Mouse (Mus musculus): ENCODE results near the gene Obp2a.
"Not testable (repeated sequence)": the region's sequence is repeated elsewhere in the genome, so short reads cannot be mapped to it uniquely, and the experiment has no call there.

Gene Obp2a

DNA sequence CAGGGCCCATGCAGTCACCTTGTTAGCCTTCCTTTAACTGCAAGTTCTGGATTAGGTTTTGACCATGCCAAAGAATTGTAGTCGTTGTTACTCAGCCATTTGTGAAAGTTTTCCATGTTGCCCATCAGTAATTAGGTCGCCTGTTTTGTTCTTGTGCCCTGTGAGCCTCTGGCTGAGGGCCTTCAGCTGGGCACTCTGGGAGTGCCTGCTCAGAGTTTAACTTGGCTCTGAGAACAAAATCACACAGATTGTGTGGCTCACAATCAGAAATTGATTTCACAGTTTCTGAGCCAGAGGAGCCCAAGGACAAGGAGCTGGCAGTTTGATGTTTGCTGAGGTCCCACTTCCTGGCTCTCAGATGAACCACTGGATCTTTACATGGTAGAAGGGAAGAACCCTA lies 9.9 kb downstream of the Obp2a start:
- DNase-seq (ENCODE audit: low read depth, low spot score), result not testable (repeated sequence)

DNA sequence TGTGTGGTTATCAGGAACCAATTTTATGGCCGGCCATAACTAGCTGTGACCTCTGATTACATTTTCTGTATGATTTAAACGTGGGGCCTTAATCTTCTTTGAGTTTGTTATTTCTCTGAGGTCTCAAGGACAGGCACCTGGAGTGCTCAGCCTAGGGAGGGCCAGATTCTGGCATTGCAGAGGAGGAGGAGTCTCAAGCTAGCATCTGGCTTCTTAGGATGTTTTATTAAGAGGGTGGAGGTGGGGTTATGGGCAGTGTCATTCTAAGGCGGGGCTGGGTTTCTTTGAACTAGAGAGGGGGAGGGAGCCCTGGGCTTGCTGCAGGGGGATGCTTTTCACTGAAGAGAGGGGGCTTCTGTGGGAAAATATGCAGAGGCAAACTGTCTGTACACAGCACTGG lies 11.8 kb downstream of the Obp2a start:
- not testable (repeated sequence) for DNase-seq (ENCODE audit: low read depth, low spot score)

DNA sequence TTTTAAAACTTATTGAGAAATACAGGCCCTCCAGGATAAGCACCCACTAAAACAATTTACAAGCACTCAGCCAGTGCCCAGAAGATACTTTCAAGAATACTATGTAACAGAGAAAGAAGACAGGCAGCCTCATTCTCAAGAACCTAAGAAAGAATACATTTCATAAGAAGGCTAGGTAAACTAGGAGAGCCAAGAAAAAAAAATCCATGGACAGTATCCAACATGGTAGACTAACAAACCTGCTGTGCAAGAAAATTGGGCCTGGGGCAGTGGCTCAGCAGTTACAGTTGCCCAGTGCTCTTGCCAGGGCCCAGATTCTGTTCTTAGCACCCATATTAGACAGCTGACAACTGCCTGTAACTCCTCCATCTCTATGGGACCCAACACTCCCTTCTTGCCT lies 17.4 kb downstream of the Obp2a start:
- DNase-seq (ENCODE audit: low read depth, low spot score), result no peak

DNA sequence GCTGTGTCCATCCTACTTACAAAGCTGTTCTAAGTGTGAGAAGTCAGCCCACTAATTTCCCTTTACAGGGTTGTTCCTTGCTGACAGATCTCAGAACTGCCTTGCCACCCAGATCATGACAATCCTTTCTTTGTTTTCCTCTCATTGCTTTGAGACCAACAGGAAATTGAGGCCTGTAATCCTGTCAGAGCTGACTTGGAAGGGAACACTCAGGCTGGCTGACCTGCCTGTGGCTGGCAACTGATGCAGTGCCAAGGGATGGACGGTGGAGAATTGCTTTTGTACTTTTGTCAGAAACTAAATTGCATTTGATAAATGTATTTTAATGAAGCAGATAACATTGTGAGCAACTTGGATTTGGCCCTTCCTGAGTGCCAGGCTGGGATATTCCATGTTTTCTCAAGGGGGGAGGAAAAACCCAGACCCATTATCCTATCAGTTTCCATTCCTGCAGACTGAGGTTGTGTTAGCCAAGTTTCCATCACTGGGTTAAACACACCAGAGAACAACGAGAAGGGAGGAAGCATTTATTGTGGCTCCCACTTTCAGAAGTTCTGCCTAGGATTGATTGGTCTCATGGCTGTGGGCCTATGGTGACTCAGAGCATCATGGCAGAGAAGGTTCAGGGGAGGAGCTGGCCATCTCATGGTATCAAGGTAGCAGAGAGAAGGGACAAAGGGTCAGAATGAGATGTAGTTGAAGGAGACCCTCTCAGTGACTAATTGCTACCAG lies 33.5 kb downstream of the Obp2a start:
- no peak for DNase-seq (ENCODE audit: low read depth, low spot score)

DNA sequence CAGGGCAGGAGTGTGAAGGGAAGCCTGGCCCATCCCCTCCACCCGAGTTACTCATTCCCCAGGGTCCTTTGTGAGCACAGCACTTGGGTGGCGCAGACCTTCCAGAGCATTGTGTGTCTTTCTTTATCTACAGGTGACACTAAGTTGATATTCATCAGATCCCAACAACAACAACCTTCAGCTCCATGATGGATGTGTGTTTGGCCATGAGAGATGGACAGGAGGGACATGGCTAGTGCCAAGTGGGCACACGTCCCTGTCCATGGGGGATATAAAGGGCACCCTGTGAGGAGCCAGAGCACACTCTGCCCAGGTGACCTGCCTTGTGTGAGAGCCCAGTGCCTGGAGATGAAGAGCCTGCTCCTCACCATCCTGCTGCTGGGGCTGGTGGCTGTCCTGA lies 36.9 kb downstream of the Obp2a start, which contains the start of gene Obp2b:
TSS of gene Obp2b (plus strand) at position 301 of the 400 bp plus-strand sequence.
- DNase-seq (ENCODE audit: low read depth, low spot score), result not testable (repeated sequence)

DNA sequence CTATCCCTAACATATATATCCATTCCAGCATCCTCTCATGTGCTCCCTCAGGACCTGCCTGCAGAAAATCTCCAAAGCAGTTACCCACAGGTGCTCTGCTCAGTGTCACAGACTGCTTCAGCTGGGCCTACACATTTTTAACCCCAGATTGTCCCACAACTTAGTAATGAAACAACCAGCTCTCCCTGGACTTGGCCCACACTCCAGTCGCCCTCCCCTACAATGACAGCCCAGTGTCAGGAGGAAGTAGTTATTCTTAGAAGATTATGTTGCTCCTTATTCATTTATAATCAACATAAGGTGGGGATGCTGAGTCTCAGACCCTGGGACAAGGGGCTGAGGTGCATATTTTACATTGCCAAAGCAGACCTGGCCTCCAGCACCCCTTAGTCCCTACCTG lies 41.8 kb downstream of the Obp2a start:
- no peak for DNase-seq (ENCODE audit: low read depth, low spot score)

Data from brain, embryonic 18.5 days (tissue).